Mouse (Mus musculus): Measurements from ENCODE around the gene Rab11fip4.

The Rab11fip4 gene

GRCm38 (mm10) chr11:79590664-79591590 is at the start of gene Rab11fip4:
TSS of gene Rab11fip4 (plus strand) at chr11:79591212.
- DNase-seq (ENCODE audit: low spot score), result no peak

- DNase-seq (ENCODE audit: low spot score), result no peak
Measured at GRCm38 (mm10) chr11:79552622-79553021, 38.4 kb upstream of the Rab11fip4 start.

GRCm38 (mm10) chr11:79560536-79560935 is 30.5 kb upstream of the Rab11fip4 start:
- DNase-seq (ENCODE audit: low spot score), result no peak

DNA sequence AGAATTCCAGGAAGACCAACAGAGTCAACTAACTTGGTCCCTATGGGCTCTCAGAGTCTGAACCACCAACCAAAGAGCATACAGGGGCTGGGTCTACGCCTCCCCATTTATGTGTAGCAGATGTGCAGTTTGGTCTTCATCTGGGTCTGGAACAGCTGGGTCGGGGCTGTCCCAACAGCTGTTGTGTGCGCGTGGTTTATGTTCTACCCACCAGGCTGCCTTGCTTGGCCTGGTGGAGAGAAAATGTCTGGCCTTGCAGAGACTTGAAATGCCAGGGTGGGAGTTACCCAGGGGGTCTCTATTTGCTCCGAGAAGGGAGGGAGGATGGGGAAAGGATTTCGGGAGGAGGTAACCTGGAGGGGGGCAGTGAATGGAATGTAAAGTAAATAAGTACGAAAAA is 27.5 kb upstream of the Rab11fip4 start:
- DNase-seq (ENCODE audit: low spot score), result no peak

GRCm38 (mm10) chr11:79566947-79567346 is 24.1 kb upstream of the Rab11fip4 start:
- DNase-seq (ENCODE audit: low spot score), result no peak

DNA sequence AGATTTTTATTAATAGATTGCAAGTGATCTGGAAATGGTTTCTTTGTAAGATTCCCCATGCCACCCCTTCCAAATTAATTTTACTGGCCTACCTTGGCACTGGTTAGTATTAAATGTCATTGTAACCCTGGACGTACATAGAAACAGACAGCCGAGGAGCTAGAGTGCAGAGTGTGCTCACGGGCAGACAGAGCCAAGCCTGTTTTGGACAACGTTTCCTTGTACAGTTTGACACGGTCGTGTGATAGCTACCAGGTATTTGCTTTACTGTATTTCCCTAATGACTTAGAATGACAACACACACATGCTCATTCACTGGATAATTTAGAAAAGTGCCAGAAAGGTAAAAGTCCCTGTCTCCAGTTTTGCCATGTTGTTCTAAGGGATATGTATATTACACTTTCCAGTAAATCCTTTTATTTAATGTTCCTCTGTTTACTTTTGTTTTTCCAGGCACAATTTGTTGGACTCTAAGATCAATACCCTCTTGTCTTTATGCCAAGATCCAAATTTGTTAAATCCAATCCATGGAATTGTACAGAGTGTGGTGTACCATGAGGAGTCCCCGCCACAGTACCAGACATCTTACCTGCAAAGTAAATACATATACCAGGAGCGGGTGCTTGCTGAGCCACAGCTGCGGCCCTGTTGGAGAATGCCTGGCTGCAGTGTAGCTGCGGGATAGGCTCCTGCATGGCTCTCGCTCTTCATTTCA is 22.7 kb upstream of the Rab11fip4 start:
- no peak for DNase-seq (ENCODE audit: low spot score)

GRCm38 (mm10) chr11:79570319-79570718 is 20.7 kb upstream of the Rab11fip4 start:
- DNase-seq (ENCODE audit: low spot score), result no peak

GRCm38 (mm10) chr11:79573836-79574235 is 17.2 kb upstream of the Rab11fip4 start:
- no peak for DNase-seq (ENCODE audit: low spot score)

DNA sequence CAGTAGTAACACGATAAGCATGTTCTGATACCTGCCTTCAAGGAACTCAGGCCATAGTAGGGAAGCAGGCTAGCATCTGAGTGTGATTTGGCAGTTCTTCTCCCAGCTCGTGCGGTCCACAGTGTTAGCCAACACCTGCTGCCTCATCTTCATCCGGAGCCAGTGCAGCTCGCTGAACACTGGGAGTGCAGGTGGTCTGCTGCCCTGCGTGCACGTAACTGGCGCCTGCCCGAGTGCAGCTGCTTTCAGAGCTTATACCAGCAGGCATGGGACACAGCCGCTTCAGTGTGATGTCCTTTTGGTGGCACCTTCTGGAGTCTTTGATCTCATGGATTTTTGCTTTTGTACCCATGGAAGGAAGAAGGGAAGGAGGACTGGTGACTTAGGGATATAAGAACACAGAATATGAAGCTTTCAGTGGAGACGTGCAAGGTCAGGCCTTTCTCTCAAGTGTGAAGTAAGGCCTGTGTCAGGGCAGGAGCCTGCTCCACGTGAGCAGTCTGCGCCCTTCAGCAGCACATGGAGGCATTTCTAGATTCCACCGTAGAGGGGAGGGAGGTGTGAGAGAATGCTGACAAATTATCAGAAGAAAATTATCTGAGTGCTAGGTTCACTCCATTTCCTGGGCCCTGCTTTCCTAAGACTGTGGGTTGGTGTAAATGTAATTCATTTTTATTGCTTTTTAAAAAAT is 15.5 kb upstream of the Rab11fip4 start:
- no peak for DNase-seq (ENCODE audit: low spot score)

DNA sequence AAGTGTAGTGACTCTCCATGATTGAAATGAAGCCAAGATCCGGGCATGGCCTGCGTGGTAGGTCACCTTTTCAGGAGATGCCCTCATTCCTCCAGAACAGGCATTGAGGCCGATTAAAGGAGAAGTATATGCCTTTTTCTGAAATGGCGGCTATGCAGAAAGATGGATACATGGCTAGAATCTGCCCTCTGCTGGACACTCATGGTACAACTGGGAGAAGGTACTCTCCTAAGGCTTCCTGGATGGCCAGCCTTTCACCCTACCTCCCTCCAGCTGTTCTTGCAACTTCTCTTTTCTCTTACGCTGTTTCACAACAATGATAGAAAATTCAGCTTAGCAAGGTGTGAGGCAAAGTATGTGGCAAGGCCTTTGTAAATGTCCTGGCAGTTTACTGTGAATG is 13.3 kb upstream of the Rab11fip4 start:
- DNase-seq (ENCODE audit: low spot score), result peak; percentile 60

GRCm38 (mm10) chr11:79580660-79581059 is 10.4 kb upstream of the Rab11fip4 start:
- no peak for DNase-seq (ENCODE audit: low spot score)

- no peak for DNase-seq (ENCODE audit: low spot score)
Measured at GRCm38 (mm10) chr11:79581257-79581656, 9.8 kb upstream of the Rab11fip4 start.

DNA sequence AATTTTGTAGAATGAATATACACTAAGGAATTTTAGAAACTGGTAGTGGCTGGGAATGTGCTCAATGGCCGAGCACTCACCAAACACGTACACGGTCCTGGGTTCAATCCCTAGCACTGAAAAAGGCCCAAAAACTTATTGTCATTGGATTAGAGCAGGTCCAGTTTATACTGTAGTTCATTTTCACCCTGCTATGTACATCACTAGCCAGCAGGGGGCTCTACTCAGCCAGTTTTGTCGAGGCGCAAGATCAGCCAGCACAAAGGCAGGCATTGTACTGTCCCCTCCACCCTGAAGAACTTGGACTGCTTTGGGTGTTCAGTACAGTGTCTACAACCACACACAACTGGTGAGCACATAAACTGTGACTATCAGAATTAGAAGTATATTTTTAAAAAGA is 6.8 kb upstream of the Rab11fip4 start:
- peak; percentile 33 for DNase-seq (ENCODE audit: low spot score)

DNA sequence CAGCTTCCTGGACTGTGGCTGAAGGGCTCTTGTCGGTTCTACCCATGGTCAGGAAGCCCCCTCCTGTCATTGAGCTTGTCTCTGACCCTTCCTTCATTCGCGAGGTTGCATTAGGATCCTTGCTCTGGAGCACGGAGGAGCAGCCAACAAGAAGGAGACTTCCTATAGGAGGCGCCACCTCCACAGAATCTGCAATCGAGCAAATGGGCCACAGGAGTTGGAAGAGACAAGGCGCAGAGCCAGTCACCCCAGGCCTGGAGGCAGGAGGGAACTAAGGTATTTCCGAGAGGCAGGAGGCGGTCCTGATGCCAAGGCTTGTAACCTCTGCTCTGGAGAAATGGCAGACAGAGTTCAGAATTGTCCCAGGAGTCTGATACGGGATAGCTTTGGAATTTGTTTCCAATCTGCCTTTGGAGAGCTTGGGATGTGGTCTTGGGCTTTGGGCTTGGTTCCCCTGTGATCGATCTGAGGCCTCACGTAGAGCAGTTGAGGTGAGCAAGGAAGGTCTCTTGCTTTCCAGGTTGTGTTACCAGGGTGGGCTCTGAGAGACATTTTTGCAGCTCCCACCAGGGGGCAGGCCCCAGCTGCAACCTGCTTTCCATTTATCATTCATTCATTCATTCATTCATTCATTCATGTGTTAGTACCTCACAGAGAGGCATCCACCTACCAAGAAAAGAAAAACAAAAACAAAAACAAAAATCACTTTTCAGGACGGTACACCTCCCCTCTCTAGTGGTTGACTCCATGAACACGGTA is 1.5 kb upstream of the Rab11fip4 start:
- no peak for DNase-seq (ENCODE audit: low spot score)

- DNase-seq (ENCODE audit: low spot score), result no peak
Measured at GRCm38 (mm10) chr11:79591591-79591975, 571 bp downstream of the Rab11fip4 start.

DNA sequence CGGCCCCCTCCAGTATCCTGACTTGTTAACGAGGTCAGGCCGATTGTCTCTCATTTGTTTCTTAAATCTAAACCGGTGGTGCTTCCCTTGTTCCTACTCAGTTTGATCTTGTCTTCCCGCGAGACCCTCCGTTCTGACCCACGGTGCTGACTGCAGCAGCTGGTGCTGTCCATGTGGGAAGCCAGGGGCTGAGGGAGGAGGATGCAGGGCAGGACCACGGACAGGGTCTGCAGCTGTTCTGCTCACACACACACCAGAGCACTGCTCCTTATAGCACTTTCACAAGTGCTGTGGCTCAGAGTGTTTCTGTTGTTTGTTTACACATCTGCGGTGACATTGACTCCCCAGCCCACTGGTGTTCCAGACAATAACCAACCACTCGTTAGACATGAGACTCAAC is 2.5 kb downstream of the Rab11fip4 start:
- no peak for DNase-seq (ENCODE audit: low spot score)

GRCm38 (mm10) chr11:79610454-79610853 is 19.4 kb downstream of the Rab11fip4 start:
- no peak for DNase-seq (ENCODE audit: low spot score)

DNA sequence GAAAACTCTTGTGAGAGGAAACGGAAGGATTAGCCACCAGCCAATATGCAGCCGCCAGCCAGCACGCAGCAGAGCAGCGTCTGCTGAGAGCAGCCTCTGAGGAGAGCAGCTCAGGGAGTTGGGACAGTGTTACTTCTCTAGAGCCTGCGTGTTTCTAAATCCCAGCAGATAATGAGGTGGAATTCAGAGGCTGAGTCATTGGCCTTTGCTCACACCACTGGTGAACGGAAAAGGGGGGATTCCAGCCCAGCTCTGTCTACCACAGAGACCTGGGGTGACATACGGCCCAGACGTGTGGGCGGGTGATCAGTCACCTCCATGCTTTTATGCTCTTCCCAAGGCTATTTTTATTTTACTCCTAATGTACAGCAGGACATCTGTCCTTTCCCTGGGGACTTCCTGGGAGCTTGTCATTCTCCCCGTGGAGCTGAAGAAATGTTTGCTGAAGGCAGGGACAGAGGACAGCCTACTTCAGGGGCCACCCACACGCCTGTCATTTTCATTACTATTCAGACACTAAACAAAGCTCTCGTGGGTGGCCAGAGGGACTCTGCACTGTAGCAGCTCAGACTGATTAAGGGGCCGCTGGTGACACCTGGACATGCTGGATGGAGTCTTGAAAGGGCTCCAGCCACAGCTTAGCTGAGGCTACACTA is 20.1 kb downstream of the Rab11fip4 start:
- DNase-seq (ENCODE audit: low spot score), result no peak

DNA sequence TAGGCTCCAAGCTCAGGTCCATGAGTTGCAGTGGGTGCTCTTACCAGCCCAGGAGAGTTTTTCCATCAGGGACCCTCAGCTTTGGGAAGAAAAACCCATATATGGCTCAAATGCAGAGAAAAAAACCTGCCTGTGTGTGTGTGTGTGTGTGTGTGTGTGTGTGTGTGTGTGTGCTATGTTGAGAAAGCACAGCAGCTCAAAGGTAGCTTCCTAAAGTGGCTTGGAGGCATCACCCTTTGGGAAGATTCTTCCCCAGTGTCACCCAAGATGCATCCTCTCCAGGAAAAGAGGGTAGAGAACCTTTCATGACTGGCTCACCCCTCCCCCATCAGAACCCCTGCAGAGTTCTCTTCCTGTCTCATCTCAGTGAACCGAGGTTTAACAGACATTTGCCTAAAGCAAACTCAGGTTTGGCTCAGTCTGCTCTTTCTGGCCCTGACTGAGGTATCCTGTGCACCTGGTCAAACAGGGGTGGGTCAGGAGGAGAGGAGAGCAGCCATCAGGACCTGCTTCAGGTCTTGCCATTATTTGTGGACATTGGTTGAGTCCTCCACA is 21.1 kb downstream of the Rab11fip4 start:
- DNase-seq (ENCODE audit: low spot score), result no peak

DNA sequence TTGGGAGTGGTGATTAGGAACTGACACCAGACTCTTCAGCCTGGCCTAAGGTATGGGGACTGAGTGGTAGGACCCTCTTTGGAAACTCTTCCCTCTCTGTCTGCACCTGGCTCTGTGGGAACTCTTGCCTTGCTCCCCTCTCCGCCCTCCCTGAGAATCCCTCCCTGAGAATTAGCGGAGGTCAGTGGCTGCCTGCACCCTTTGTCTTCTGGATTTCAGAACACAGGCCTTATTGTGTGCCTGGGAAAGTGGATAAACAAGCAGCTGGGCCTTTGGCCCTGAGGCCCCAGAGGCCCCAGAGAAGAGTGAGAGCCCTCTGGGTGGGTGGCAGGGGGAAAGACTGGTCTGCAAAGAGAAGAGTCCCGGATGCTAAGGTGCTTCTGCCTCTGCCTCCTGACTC is 22.1 kb downstream of the Rab11fip4 start:
- DNase-seq (ENCODE audit: low spot score), result no peak

GRCm38 (mm10) chr11:79613711-79614110 is 22.7 kb downstream of the Rab11fip4 start:
- DNase-seq (ENCODE audit: low spot score), result no peak

Measured in spleen, adult 12 weeks (tissue).